Mouse (Mus musculus): ENCODE measurements around the gene Rtraf. TPM values are rescaled to one million over a fixed set of nuclear protein-coding genes. Genes with fewer than 3 reads are reported as not detected.
"Not testable (repeated sequence)": the region's sequence is repeated elsewhere in the genome, so short reads cannot be mapped to it uniquely, and the experiment has no call there.

Rtraf gene
- total RNA-seq (2021) = 10 to 100 TPM; 83.7 to 84.1 TPM

DNA sequence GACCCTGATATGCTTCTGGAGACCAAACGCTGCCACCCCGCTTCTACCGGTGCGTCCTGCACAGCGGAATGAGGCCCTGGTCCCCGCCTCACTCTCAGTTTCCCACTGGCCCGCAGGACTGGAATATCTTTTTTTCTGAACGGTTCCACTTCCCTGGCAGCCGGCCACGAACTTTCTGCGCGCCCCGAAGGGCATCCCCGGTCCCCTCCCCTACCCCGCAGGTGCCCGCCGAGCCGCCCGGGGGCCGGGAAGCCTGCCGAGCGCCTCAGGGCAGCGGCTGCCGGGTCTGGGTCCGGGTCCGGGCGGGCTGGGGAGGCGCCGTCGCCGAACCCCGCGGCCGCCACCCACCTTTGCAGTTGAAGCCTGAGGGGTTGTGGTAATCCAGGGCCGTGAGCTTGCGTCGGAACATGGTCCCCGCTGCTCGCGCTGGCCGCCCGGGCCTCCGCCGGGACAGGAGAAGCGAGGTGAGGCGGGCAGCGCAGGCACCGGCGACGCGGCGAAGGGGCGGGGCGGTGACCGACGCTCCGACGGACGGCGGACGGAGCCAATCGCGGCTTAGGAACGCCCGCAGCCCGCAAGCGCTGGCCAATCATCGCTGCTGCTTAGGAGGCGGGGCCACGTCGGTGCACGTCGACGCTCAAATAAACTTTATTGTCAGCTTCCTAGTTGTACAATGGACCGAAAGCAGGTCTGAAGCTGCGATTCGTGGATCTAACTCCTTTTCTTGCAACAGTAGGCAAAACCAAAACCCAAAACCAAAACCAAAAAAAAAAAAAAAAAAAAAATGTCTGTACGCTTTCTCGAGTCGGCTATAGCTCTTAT lies at the start of gene Rtraf:
Gene Rtraf, minus strand, starts transcription at position 504 of the 822 bp plus-strand sequence.
- DNase-seq = peak; percentile 96

DNA sequence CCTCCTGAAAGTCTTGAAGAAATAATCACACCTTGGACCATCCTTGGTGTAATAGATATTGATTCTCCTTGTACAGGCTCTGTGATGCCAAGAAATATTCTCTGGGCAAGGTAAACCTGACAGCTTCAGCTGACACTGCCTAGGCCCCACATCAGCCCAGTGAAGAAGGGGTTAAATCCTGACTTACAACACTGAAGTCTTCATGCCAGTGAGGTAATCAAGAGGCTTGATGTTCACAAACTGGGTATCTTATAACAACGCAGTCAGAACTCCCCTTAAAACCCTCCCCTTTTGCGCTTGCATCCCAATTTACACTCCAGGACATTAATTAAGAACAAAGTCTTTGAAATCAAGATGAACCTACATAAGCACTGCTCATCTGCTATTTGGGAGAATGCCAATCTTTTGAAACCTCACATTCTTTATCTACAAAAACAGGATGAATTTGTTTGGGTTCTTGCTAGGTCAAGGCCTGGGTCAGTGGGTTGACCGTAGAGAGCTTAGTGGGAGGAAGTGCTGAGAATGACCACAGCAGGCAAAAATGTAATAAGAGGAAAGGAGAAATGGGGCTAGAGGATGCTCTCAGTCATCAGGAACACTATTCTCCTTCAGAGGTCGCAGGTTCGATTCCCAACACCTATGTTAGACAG lies 43.8 kb upstream of the Rtraf start:
- no peak for DNase-seq

DNA sequence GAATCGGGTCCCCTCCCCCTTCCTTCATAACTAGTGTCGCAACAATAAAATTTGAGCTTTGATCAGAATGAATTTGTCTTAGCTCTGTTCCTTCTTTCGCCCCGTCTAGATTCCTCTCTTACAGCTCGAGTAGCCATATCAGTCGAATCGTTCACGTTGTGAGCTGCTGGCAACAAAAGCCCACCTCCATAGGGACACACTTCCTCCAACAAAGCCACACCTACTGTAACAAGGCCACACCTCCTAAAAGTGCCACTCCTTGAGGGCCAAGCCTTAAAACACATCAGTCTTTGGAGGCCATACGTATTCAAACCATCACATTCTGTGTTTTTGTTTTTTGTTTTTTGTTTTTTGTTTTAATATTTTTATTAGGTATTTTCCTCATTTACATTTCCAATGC lies 41.5 kb upstream of the Rtraf start:
- DNase-seq = not testable (repeated sequence)

DNA sequence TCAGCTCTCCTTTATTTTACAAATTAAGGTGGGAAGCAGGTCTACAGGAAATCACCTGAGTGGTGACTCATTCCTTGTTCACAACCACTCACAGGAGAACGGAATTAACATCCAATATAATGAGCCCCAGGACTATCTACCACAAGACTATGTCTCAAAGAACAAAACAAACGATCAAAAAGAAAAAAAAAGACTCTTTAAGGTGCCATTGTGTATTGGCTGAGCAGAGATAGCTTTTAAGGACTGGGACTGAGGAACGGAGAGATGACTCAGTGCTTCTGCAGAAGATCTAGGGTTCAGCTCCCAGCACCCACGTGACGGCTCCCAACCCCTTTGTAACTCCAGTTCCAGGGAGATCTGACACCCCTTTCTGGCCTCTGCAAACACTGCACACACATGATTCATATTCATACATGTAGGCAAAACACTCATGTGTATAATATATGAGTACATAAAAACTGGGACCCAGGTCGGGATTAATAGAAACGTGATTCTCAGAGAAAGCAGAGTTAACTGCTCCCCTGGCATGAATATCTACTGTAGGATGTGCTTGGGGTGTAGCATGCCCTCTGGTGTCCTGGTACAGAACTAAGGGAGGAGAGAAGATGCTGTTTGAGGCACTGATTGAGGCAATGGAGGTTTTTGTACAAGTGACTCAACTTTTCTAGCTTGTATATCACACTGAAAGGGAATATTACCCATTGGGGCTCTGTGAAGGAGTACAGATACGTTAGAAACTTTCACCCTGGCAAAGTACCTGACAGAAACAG lies 37.9 kb upstream of the Rtraf start:
- no peak for DNase-seq

DNA sequence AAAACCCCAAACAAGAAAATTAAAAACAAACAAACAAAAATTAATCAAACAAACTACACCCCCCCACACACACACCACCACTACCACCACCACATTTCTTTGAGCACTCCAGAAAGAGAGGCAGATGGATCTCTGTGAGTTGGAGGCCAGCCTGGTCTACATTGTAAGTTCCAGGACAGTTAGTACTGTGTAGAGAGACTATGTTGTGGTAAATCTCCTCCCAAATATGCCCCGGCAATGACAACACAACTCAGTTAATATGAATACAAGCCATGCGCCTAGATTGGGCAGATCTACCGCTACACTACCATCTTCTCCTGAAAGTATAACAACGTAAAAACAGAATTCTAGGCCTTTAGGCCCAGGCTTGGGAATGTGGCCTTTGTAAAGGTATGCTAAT lies 36.7 kb upstream of the Rtraf start:
- no peak for DNase-seq

DNA sequence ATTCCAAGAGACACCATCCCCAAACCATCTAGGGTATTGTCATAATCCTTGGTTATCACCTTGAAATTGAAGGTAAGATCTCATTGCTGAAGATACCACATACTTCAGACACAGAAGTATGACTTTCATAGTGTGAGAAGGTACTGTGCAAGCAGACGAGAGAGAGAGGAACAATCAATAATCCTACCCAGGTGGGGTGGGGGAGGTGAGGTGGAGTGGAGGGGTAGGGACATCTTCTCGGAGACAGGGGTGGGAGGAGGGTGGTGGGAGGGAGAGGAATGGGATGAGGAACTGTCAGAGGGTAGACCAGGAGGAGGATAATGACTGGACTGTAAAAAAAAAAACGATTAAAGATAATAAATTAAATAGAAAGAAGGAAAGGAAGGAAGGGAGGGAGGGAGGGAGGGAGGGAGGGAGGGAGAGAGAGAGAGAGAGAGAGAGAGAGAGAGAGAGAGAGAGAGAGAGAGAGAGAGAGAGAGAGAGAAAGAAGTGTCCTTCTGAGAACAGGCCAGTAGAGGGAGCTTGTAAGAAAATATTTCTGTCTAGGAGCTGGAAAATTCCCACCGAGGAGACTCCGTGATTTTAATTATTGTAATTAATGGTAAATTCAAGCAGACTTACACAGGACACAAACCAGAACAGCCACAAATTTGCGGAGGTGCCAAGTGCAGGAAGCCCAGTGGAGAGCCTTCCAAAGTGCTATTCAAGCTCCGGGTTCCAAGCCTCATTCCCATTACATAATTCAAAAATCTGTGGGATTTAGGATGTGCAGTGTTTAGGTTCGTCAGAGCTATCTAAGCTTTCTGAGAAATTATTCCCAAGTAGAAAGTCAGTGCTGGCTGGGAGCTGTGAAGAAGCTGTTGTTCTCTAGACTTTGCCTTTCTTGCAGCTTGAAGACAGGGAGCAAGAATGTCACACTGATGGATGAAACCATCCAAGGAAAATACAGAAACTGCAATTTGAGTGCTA lies 35.5 kb upstream of the Rtraf start:
- no peak for DNase-seq

DNA sequence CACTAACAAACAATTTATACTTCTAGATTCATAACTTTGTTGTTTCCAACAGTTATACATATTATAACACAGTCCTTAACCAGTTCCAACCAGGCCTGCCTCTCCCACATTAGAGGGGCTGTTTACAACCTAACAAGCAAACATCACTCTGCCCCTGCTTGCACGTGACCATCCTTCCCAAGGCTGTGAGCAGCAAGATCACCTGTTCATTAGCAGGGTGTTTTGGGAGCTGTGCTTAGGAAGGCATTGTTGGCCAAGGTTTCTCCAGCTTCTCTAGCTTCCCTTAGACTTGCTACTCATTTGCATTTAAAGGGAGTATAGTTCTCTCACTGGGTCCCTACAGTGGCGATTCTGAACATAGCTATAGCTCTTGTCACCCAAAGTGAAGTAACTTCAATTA lies 34.7 kb upstream of the Rtraf start:
- DNase-seq = no peak

DNA sequence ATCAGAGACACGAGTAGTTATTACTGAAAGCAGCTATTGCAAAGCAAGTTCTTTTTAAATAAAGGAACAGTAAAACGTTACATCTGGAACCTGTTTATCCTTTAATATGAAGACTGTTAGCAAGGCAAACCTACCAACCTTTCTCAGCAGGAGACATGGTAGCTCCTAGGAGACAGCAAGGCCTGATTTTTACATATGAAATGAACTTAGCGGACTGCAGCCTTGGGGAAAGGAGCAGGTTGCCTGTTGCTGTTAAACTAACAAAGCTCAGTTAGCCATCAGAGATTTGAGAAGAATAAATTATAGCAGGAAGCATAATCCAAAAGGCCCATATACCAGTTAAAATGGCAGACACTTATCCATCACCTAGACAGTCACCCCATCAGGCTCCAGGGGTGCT lies 29.8 kb upstream of the Rtraf start:
- no peak for DNase-seq

DNA sequence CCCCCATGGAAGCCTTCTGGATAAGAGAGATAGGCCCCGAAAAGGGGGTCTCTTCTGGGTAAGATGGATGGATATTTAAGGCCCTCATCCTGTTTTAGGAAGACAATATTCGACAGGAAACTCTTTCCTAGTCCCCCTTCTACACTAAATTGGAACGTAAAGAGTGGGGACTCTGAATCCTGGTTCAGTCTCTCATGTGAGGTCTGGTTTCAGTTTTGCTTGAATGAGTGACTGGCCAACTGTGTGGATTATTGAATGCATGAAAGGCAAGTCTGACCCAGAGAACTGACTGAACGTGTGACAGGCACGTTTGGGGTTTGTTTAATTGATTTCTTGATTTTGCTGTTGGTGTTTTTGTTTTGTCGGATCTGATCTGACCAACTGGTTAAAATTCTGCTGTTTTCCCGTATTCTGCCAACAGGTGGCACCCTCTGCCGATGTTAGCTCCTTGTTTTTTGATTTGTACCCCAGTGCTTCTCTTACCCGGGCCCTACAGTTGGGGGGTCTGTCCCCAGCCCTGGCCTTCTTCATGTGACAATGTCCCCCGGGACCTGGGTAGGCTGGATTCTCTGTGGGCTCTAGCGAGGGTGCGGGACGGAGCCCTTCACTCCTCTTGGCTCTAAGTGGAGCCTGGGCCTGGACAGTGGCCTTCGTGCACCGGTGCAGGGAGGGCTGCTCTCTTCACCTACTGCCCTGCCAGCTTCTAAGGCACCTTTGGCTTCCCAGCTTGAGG lies 16.1 kb upstream of the Rtraf start:
- peak; percentile 76 for DNase-seq

DNA sequence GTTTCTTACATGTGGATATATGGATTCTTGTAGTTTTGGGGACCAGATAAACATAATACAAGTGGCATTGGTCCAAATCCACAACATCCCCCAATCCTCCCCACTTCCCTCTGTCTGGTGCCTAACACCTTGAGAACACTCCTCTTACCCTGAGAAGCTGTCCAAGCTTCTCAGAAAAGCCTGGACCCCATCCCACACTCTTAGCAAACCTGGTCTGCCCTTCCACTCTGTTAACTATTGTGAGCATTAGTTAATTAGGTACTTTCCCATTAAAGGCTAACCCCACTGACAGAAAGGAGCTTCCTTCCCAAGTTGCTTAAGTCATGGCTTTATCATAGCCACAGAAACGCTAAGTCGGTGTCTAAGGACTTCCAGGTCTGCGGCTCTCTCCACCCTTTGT lies 12.7 kb upstream of the Rtraf start:
- no peak for DNase-seq

DNA sequence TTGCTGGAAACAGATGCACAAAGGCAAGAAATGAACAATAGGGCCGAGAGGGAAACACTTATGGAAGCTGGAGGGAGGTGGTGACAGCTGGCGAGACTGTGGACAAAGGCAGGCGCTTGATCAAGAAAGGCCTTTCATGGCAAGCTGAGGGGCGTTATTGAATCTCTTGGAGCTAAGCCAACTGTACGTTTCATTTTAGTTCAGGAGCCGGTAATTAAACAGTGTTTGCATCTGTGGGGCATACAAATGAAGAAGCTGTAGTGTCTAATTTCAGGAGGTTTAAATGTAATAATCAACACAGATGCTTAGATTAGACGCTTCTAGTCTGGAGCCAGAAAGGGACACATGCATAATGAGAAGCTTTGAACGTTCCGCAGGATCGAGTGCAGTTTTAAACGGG lies 1.9 kb upstream of the Rtraf start:
- no peak for DNase-seq

DNA sequence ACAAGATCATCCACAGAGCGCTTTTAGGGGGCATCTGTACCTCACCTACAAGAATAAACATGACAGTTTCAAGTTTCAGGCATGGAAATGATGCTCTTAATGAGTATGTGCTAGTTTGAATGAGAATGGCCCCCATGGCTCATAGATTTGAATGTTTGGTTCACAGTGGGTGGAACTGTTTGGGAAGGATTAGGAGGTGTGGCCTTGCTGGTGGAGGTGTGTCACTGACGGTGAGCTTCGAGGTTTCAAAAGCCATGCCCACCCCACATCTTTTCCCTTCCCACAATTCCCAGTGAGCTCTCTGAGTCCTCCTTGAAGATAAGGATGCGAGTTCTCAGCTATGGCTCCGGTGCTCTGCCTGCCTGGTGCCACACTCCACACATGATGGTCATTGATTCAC lies 1.9 kb downstream of the Rtraf start:
- no peak for DNase-seq

DNA sequence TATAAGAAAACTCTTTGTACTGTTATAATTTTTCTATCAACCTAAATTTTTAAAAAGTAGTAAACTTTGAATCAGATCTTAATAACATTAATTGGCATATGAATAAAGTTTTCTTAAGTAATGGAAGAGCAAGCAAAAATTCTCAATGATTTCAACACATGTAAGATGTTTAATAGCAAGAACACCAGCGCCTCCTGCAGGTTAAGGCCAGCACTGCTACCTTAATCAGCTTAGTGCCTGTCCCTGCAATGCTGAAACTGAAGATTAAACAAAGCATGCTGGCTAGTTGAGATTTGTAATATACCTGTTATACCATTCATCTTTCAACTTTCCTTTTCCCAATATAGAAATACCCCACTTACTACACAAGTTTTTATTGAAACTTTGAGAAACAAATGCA lies 5.7 kb downstream of the Rtraf start:
- peak; percentile 90 for DNase-seq

DNA sequence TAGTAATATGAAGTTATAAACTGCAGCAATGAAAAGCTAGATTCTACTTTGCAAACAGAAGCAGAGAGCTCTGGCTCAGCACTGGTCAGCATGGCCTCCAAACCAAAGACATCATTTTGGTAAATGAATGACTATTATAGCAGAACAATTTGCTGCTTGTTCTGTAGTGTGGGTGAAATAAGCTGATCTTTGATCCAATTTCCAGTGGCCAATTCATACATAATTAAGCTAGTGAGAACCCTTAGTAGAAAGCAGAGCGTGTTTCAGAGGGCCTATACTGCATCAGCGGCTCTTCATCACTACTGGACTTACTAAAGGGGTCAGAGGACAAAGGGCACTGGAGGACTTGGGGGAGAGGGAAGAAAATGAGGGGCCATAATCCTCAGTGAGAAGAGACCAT lies 10.6 kb downstream of the Rtraf start:
- no peak for DNase-seq

DNA sequence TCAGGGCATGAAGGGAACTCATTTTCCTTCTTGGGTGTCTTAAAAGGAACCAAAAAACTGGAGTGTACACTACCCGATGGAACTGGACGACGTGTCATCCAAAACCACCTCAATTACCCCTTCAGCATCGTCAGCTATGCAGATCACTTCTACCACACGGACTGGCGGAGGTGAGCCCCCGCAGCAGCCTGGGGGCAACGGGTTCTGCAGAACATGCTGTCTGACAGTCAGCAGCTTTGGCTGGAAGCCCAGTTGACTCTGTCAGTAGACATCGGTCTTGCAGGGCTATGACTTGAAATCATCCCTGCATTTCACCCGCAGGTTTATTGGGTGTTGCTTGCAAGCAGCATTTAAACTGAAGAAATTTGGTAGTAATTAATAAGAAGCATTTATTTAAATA lies 13.7 kb downstream of the Rtraf start:
- no peak for DNase-seq

DNA sequence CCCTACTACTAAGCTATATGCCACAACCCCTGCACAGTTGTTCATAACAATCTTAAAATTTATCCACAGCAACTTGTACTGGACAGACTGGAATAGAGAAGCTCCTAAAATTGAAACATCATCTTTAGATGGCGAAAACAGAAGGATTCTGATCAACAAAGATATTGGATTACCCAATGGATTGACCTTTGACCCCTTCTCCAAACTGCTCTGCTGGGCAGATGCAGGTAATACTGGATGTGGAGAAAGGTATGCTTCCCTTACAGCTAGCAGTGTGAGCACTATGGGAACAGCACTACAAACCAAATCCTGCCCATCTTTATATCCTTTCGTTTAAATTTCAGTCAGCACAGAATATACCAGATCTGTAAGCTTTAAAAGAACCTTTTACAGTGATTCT lies 15.8 kb downstream of the Rtraf start:
- DNase-seq = no peak

DNA sequence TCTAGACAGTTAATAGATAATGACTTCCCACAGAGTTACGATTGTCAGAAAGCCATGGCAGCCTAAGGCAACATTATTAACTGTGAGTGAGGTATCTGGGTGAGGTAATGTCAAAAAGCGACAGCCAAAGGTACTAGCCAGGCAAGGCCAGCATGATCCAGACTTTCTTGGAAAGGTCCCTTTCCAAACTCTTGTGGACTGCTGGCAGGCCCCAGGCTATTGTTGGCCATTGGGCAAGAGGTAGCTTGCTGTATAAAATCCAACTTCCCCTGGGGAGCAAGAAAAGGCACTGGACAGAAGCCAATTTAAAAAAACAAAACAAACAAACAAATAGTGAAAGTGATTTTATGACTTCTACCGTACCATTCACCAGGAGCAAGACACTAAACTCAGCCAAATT lies 16.3 kb downstream of the Rtraf start:
- no peak for DNase-seq

DNA sequence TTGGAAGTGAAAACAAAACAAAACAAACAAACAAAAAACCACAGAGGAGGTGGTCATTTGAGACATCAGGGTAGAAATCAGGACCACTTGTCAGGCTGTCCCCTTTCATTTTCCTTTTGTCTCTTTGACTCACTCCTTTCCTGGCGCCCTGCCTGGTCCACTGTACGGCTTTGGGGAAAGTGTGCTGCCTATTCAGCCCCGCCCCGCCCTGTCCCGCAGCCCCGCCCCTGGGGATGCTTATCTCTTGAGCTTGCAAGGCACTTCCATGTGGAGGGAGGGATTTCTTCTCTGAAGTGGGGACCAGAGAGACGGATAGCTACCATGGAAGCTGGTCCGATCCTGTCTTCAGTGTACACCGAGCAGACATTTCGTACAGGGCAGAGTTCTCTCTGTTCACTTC lies 20.0 kb downstream of the Rtraf start:
- DNase-seq = peak; percentile 47

DNA sequence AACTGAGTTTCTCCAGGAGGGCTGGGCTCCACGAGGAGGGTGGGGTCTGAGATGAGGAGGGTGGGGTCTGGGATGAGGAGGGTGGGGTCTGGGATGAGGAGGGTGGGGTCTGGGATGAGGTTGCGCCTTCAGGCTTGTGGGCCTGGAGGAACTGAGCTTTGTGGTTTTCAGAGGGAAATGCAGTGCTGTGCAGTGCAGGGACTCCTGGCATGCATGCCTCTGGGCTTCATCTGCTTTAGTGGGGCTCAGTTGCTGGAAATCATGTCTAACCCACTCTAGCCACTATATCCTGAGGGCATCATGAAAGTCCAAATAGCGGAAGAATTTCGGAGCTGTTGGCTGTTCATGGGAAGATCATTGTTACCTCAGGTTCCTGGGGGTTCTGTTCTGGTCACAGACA lies 20.4 kb downstream of the Rtraf start:
- no peak for DNase-seq

DNA sequence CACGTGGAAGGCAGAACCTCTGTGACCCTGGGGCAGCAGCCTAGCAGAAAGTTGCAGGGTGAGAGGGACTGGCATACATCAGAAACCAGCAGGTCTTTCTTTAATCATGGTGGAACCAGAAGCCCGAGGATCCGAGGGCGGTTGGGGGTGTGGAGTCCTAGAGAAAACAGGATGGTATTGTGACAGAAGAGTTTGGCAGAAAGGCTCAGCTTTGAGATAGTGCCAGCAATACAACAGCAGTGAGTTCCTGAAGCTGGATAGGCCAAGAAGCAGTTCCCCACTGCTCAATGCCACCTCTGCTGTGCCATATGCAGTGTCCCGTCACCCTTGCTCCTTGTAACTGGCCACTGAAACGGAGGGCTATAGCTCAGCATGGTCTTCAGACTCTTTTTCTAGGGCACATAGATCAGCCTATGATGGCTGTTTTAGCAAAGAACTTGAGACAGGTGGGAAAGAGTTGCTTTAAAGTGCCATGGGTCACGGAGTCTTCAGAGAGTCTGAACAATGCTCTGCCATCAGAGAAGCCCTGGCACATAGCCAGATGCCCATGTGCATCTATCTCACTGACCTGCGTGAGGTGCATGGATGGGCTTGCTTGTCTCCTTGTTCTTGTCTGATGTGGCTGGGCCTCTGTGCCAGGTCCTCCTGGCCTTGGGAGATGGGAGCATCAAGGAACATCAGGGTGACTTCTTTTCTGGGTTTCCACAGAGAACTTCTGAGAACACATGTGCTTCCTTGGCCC lies 22.0 kb downstream of the Rtraf start:
- DNase-seq = no peak

DNA sequence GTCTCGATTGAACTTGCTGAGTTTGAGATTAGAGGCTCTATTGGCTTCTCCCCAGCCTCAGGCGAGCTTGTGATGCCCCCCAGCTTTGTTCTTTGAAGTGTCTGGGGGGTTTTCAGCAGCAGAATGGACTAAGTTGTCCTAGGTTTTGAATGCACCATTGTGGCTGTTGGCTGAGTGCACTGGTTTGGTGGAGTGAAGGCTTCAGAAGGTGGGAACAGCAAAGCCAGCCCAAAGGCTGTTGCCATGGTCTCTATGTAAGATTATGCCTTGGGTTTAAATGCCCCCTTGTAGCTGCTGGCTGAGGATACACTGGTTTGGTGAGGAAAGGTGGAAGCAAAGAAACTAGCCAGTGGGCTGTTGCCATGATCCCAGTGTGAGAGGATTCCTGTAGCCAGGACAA lies 23.1 kb downstream of the Rtraf start:
- no peak for DNase-seq

Data from heart, postnatal 4 days (tissue).